Comparison of ENCODE assay signal across 22 mouse cellular contexts in genomic region chr7:111138038-111138437, GRCm38 (mm10). TPM values are rescaled to one million over a fixed set of nuclear protein-coding genes. Genes with fewer than 3 reads are reported as not detected.
DNase-seq lines count a peak whose midpoint lies in the region; ATAC-seq and TF ChIP-seq lines count a peak whose summit lies in the region.
"Had no signal": no experiment of that assay in that cellular context is flagged by ENCODE, and none has a peak within 500 bp of the region (broad histone marks: within the 10 kb centered on the region; RNA-seq: fewer than 3 reads in every experiment).

No protein-coding gene starts in this region.

- H3K79me2 ChIP-seq in MEL (ENCODE audit: control insufficient read depth, insufficient read depth, low read length, poor library complexity) = no peaks in the 10 kb centered on the region

- no peak for TF ChIP-seq CTCF in MEL (IDR thresholded peaks at IDR 0.05 in 2 of 3, conservative IDR thresholded peaks at IDR 0.05 in 1 of 3; ENCODE audit: control insufficient read depth in 1 of 3, insufficient read depth in 1 of 3, low read depth in 2 of 3, low read length in 3 of 3, poor library complexity in 1 of 3, severe bottlenecking in 1 of 3)

- no peaks in the 10 kb centered on the region for H3K27me3 ChIP-seq in MEL (ENCODE audit: control insufficient read depth in 1 of 2, insufficient read depth in 2 of 2, low read length in 2 of 2)
- H3K27me3 ChIP-seq in liver, embryonic 11.5 days (replicated peaks; ENCODE audit: control insufficient read depth, insufficient read depth, low read length) = no peaks in the 10 kb centered on the region; the same call in 1 of the 2 replicates
- H3K27me3 ChIP-seq: forebrain, embryonic 13.5 days; neural tube, embryonic 15.5 days had no signal

- no peaks in the 10 kb centered on the region for H3K9me3 ChIP-seq in MEL (replicated peaks; ENCODE audit: insufficient read depth, low read length)
- H3K9me3 ChIP-seq in liver, embryonic 11.5 days (ENCODE audit: control insufficient read depth, low read length) = no peaks in the 10 kb centered on the region
- H3K9me3 ChIP-seq: forebrain, embryonic 13.5 days; heart, embryonic 10.5 days; limb, embryonic 10.5 days; megakaryocyte, embryonic 14.5 days; neural tube, embryonic 15.5 days had no signal

- TF ChIP-seq RAD21 in MEL (IDR thresholded peaks at IDR 0.05; ENCODE audit: low read depth, low read length) = no peak

- peak overlapping the region; percentile 11; the same call in 1 of the 2 replicates for H3K27ac ChIP-seq in MEL (ENCODE audit: control insufficient read depth, low read depth, low read length)
- H3K27ac ChIP-seq in liver, embryonic 11.5 days (ENCODE audit: low read depth, low read length) = peak overlapping the region; percentile 43; the same call in 1 of the 2 replicates
- H3K27ac ChIP-seq: forebrain, embryonic 13.5 days; heart, embryonic 10.5 days; hindbrain, postnatal 0 days; limb, embryonic 10.5 days; neural tube, embryonic 15.5 days had no signal

- no peak overlapping the region for H3K4me3 ChIP-seq in MEL (ENCODE audit: control insufficient read depth in 1 of 2, insufficient read depth in 1 of 2, low read depth in 2 of 2, low read length in 2 of 2)
- no peak overlapping the region for H3K4me3 ChIP-seq in liver, embryonic 11.5 days (ENCODE audit: low read depth, low read length)
- H3K4me3 ChIP-seq: forebrain, embryonic 13.5 days; heart, embryonic 10.5 days; limb, embryonic 10.5 days; megakaryocyte, embryonic 14.5 days; neural tube, embryonic 15.5 days had no signal

- H3K4me2 ChIP-seq in liver, embryonic 11.5 days = peak overlapping the region; percentile 34; the same call in 1 of the 2 replicates
- H3K4me2 ChIP-seq: forebrain, embryonic 13.5 days; neural tube, embryonic 15.5 days had no signal

- DNase-seq in MEL (ENCODE audit: low read depth, low spot score) = peak; percentile 55
- DNase-seq in c-Kit-positive CD71-positive TER-119-negative erythroid progenitor cells, embryonic 14.5 days (ENCODE audit: low read depth) = peak; percentile 44
- no peak for DNase-seq in liver, embryonic 11.5 days (ENCODE audit: low spot score)
- DNase-seq in layer of hippocampus, postnatal 25 days (ENCODE audit: extremely low spot score in 1 of 2, low spot score in 1 of 2) = no peak
- DNase-seq in gastrocnemius, postnatal 25 days = no peak
- no peak for DNase-seq in testis, postnatal 10 days (ENCODE audit: low spot score)
- DNase-seq: cerebellum, adult 11 months; heart, postnatal 4 days; kidney, adult 2 months; kidney, postnatal 25 days; lung, adult 18-20 months; lung, postnatal 14 days; right cerebral cortex, postnatal 14 days; spleen, adult 18-20 months had no signal

- no peak for TF ChIP-seq EP300 in MEL (IDR thresholded peaks at IDR 0.05; ENCODE audit: low read depth in 1 of 2, low read length in 2 of 2)

- peaks cover 17 to 30% of the 10 kb centered on the region in 2 experiments for H3K4me1 ChIP-seq in MEL (ENCODE audit: control insufficient read depth in 1 of 2, insufficient read depth in 2 of 2, low read length in 2 of 2)
- peaks cover 17% of the 10 kb centered on the region for H3K4me1 ChIP-seq in liver, embryonic 11.5 days (replicated peaks; ENCODE audit: control insufficient read depth, insufficient read depth, low read length)
- H3K4me1 ChIP-seq: forebrain, embryonic 13.5 days; limb, embryonic 10.5 days; neural tube, embryonic 15.5 days had no signal

- ATAC-seq in liver, embryonic 11.5 days (replicated peaks; ENCODE audit: low FRiP score) = peak; percentile 95
- peak; percentile 56; the same call in 1 of the 2 replicates for ATAC-seq in megakaryocyte progenitor cell, adult 5-6 weeks (replicated peaks; ENCODE audit: poor library complexity)
- ATAC-seq: forebrain, embryonic 13.5 days; hindbrain, postnatal 0 days; midbrain, embryonic 16.5 days had no signal

- 93% methylated on average over 2 of the region's 2 CpGs for WGBS in liver, embryonic 11.5 days

- 0 out of 4 replicates have a peak, but pooled peaks of 1 of the 2 experiments have one; percentile 37 for TF ChIP-seq POLR2A in MEL (IDR thresholded peaks at IDR 0.05; ENCODE audit: control insufficient read depth in 1 of 2, insufficient read depth in 1 of 2, low read depth in 1 of 2, low read length in 2 of 2, poor library complexity in 1 of 2)

- H3K9ac ChIP-seq in MEL (ENCODE audit: control insufficient read depth, low read depth, low read length, poor library complexity, severe bottlenecking) = no peak overlapping the region
- no peak overlapping the region for H3K9ac ChIP-seq in liver, embryonic 11.5 days (ENCODE audit: low read depth, low read length)
- H3K9ac ChIP-seq: forebrain, embryonic 13.5 days; neural tube, embryonic 15.5 days had no signal

- H3K36me3 ChIP-seq in MEL (ENCODE audit: control insufficient read depth in 1 of 2, insufficient read depth in 2 of 2, low read length in 2 of 2) = peaks cover 0 to 25% of the 10 kb centered on the region in 2 experiments; a peak in 2 of 4 replicates
- no peaks in the 10 kb centered on the region for H3K36me3 ChIP-seq in liver, embryonic 11.5 days (ENCODE audit: control insufficient read depth, insufficient read depth, low read length)
- H3K36me3 ChIP-seq: heart, embryonic 10.5 days; limb, embryonic 10.5 days; neural tube, embryonic 15.5 days had no signal

TF ChIP-seq in MEL, 35 proteins besides CTCF, POLR2A, EP300 and RAD21:
- TF ChIP-seq BHLHE40 (IDR thresholded peaks at IDR 0.05; ENCODE audit: borderline replicate concordance, low read depth, low read length) (no peak), TBP (IDR thresholded peaks at IDR 0.05; ENCODE audit: low read depth, low read length) (0 out of 2 replicates have a peak, but pooled peaks have one; percentile 18), UBTF (IDR thresholded peaks at IDR 0.05; ENCODE audit: borderline replicate concordance, insufficient read depth, low read depth, low read length) (no peak), MAFK (IDR thresholded peaks at IDR 0.05; ENCODE audit: borderline replicate concordance, low read depth, low read length) (no peak), JUND (IDR thresholded peaks at IDR 0.05; ENCODE audit: low read depth, low read length) (no peak), MAX (IDR thresholded peaks at IDR 0.05; ENCODE audit: low read length) (no peak), ZKSCAN1 (IDR thresholded peaks at IDR 0.05; ENCODE audit: low read depth, low read length) (no peak), CHD1 (IDR thresholded peaks at IDR 0.05; ENCODE audit: low read depth, low read length) (no peak), CHD2 (IDR thresholded peaks at IDR 0.05; ENCODE audit: low read length) (no peak), ETS1 (IDR thresholded peaks at IDR 0.05; ENCODE audit: low read depth, low read length) (no peak), SIN3A (IDR thresholded peaks at IDR 0.05; ENCODE audit: low read length) (0 out of 2 replicates have a peak, but pooled peaks have one; percentile 14)

RNA-seq across cellular contexts. Expression of gene Eif4g2, which starts 55.2 kb away (rescaled TPM):
- 332 and 344 TPM in 2 replicates for total RNA-seq in MEL (2012; rRNA removed)
- polyA plus RNA-seq in MEL (2012; ENCODE audit: insufficient read depth in 1 of 2, insufficient read length in 2 of 2, low read depth in 1 of 2, low replicate concordance in 2 of 2, missing spikeins in 1 of 2) = 100 to 1,000 TPM; 935 to 958 TPM
- polyA plus RNA-seq in liver, embryonic 11.5 days (2014; fragmentation: Nextera tagmentation; extraction: Ambion mirVana) = 1,063 and 1,240 TPM in 2 replicates
- 1,230 and 1,245 TPM in 2 replicates for total RNA-seq in megakaryocyte progenitor cell, adult 5-6 weeks (2015)
- total RNA-seq in megakaryocyte progenitor cell, adult 5-6 weeks (2017) = 669 and 710 TPM in 2 replicates
- total RNA-seq in layer of hippocampus, postnatal 25 days (2021) = 100 to 1,000 TPM; 649 to 659 TPM
- total RNA-seq in gastrocnemius, postnatal 25 days (2021) = 100 to 1,000 TPM; 617 to 661 TPM

Comparison
In these comparisons a context has a peak if more than half of its experiments do, and no peak if none do; other contexts are left out.
1. DNase-seq: peak in MEL (single experiment) and c-Kit-positive CD71-positive TER-119-negative erythroid progenitor cells, embryonic 14.5 days (single experiment); none in liver, embryonic 11.5 days (single experiment), layer of hippocampus, postnatal 25 days (0 of 2), gastrocnemius, postnatal 25 days (single experiment) and testis, postnatal 10 days (single experiment).